Mouse (Mus musculus): ENCODE data around the gene Zfhx3.

Zfhx3 gene

DNA sequence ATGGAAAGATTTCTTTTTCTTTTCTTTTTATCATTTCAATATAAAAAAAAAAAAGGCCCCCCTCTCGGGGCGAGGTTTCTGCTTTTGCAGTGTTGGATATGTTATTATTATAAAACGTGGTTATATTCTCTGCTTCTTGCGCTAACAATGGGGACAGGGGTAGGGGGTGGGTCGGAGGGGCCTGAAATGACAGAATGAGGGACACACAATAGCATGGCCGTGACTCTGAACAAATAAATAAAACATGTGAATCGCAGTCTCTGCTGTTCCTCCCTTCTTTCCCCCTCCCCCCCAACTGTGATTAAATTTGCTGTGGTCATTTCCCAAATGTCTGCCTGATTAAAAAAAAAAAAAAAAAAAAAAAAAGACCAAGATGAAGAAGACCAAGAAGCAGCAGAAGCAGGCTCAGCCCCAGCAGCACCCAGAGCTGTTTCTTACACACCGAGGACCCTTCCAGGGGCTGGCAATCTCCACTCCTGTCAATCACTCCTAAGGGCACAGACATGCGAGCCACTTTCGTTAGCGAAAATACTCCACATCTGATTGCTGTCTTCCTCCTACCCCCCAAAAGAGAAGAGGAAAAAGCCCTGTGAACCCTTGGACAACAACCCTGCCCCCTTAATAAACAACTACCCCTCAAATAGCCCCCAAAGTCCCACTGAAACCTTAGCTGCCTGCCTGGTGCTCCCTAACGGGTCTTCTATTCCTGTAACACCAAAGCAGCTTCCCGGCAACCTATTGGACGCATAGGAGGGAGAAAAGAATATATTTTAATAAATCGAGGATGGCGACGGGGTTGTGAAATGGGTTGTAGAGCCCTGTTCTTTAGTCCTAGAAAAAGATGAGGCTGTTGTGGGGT is 302.4 kb downstream of the Zfhx3 start:
- DNase-seq = no peak

DNA sequence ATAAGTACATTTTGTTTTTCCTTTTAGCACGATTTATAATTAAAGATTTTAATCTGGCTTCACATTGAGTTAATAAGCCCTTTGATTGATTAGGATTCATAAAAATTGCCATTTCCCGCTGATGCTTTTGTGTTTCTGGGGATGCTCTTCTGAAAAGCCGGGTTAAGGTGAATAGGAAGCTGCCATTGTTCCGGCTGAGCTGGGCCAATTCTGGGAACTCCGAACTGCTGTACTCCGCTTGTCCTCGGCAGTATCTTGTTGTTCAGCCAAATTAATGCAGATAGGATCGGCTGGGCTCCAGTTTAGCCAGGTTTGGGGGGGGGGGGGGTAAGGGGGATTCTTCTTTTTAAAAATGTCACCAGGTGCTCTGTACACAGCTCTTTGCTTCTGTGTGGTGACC is 303.1 kb downstream of the Zfhx3 start:
- DNase-seq = no peak

DNA sequence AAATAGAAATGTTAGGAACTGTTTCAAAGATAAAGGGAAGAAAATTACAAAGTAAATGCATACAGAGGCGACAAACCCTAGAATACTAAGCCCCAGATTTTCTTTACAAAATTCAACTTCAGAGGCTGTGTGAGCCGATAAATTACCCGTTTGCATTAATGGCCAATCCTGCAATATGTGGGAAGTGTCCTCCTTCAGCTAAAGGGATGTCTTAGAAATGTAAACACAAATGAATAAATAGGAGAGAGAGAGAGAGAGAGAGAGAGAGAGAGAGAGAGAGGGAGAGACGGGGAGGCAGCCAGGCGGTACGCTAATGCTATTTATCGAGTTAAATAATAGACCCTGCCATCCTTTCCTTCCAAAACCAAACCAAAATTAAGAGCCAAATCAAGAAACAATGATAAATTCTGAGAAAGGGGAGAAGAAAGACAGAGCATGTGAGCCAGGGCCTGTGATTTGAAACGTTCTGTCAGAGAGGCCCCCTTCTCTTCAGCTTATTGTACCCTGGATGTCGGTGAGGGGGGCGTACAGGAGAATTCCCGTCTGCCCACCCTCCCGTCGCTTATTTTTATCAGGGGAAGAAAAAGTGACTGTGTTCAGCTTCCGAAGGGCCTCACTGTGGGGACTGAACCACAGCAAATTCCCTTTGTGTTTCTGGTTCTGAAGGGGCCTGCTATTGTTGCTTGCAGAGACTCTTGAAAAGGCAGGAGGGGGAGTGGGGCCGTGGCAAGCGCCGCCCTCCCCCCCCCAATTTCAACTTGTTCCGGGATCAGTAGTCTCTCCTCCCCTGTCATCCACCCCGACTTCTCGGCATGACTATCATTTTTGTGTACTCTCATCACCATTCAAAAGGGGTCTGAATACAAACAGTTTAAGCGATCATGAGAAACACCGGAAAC is 303.8 kb downstream of the Zfhx3 start:
- DNase-seq = no peak

DNA sequence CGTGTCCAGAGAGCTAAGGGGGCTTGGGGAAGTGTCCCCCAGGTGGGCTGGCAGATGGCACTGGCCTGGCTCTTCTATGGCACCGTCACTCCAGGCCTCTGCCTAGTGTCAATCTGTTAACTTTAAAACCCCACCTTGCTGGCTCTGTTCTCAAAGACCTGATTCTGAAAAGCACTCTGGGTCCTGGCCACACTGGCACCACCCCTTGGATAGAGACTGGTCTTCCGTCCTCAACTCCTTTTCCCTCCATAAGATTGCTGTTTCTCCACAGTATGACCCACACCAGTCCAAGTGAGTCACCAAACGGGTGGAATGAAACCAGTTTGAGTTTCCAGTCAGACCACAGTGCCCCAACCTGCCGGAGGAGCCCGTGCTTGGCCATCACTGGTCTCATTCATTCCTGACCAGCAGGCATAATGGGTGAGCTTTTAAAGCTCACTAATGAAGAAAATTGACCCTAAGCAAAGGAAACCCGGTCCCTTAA is 304.5 kb downstream of the Zfhx3 start:
- no peak for DNase-seq

DNA sequence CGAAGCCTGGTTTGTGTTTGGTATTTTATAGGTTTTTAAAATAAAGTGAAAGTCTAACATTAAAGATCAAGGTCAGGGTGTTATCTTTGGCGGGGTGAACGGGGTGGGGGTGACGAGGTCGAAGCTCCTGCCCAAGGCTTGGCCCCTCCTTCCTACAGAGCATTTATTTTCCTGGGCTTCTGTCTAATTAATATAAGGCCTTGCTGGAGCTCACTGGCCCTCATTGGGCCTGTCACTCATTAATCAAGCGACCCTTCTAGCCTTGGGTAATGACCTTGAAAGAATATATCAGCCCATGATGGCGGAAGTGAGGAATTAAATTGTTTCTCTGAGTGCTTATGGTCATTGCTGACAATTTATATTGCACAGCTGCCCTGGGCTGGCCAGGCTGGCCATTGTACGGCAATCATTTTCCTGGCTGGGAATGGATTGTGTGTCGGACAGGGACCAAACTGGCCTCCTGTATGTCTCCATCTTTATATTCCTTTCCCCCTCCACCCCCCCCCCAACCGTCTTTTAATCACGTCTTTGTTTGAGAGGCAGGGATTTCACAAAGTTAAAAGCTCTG is 322.2 kb downstream of the Zfhx3 start:
- no peak for DNase-seq

DNA sequence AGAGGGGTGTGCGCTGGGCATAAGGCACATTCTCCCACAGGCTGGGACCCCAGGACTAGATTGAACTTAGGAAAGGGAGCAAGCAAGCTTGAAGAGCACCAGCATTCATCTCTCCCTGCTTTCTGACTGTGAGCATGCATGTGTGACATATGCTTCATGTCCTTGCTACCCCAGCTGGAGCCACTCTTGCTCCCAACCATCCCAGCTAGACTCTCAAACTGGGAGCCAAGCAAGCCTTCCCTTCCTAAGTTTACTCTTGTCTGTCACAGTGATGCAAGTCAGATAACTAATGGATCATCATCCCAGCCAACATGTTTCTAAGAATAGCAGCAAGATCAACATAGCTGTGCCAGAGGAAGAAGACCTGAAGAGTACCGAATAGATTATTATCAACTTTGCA is 335.5 kb downstream of the Zfhx3 start:
- DNase-seq = no peak

DNA sequence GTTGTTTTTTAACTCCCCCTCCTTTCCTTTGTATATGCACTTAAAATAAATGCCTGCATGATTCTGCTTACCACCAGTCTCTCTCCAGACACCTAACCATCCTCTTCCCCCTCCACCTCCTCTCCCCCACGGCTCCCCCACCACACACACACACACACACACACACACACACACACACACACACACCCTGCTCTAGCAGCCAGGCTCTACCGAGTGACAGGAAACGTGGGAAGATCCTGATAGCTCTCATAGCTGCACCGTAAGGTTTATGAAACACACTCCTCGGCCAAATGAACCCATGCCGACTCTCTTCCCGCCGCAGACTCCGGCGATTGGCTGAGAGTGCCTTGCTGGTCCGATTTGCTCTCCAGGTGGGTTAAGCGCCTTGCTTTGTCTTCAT is 339.5 kb downstream of the Zfhx3 start:
- DNase-seq = no peak

DNA sequence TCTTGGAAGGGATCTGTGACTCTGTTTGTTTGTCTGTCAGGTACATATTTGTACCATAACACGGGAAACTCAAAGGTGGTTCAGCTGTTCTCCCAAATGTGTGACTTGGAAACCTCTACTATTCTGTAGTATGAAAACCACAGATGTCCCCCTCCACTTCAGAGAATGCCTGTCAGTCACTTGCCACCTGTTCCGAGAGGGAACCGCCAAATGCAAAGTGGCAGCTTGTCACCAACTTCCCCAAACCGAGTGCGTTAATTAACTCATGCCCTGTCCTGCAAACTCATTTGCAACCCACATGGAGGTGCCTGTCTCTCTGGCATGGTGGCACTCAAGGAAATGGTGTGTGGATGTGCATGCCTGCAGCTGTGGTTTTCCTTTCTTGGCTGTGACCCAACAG is 343.7 kb downstream of the Zfhx3 start:
- DNase-seq = no peak

DNA sequence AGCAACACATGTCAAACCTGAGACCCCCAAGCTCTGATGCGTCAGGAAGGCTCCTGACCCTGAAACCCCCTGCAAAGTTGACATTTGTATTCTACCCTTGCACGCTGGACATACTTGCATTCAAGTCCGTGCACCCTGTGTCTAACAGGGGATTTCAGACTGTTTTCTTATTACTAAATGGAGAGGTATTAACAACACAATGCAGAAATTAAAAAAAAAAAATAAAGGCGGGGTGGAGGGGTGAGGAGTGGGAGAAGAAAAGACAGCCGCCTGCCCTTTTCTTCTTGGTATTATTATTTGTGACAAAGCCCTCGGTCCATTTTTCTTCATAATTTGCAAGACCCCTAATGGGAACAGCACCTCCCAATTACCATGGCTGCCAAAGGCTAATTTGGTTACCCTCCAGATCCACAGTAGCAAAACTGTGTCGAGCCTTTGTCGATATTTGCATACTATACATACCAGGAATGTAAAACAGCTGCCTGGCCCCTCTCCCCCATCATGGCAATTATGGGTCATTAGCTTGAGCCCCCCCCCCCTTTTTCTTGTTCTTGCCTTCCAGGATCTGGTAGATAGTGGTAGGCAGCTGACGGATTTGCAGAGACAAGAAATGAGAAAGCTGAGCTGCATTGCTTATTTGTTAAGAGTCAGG is 358.6 kb downstream of the Zfhx3 start:
- no peak for DNase-seq

DNA sequence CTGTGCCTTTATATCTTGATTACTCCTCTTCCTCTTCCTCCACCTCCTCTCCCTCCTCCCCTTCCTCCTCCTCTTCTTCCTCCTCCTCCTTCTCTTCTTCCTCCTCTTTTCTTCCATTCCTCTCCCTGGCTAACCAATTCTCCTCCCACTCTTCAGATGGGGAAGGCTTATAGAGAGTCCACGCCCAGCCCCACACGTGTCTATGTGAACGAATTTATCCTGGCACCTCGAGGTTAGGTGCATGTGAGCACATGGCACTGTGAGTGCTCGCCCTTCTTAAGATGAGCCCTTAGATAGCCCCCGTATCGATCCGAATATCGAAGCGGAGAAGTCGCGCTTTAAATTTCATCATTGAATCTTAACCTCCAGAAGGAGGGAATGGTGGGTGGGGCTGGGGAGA is 359.2 kb downstream of the Zfhx3 start:
- DNase-seq = no peak

DNA sequence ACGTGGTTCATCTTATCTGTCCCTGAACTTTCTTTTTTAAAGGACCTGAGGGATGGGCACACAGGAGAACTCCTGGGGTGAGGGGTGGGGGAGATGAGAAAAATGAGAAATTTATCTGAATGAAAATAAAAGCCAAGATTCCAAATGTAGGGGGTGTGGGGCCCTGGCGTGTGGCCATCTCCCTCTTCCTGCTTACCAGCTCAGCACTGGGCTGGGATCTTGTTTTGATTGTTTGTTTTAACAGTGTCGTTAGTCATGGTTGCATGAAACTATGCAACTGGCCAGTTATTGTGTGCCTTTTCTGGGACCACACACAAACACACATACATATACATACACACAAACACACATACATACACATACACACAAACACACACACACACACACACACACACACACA is 362.9 kb downstream of the Zfhx3 start:
- DNase-seq = no peak

DNA sequence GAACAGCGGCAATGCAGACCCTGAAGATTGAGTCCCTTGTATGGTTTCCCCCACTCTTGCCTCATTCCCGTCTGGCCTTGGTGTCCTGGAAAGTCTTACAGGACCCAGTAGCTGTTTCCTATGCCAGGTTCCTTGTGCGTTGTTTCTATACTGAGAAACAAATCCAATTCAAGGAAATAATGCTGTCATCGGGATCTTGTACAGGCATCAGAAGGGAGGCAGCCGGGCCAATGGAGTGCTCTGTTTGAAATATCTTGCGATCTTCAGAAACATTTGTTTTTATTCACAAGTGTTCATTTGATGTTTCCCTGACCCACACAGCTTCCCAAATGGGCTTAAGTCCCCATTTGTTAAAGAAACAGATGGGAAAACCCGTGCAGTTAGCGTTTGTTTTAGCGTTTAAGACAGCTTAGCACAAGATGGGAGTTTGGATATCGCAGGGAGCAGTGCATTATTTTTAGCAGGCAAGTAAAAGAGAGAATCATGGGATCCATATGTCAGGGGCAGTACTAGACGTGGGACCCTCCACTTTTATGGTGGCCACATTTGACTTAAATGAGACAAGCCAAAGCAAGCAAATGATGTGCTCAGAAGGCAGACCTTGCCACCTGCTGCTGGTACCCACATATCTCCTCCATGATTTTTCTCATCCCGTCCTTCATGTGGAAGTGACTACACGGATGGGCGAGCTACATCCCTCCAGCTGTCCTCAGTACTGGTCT is 367.2 kb downstream of the Zfhx3 start:
- DNase-seq = no peak

DNA sequence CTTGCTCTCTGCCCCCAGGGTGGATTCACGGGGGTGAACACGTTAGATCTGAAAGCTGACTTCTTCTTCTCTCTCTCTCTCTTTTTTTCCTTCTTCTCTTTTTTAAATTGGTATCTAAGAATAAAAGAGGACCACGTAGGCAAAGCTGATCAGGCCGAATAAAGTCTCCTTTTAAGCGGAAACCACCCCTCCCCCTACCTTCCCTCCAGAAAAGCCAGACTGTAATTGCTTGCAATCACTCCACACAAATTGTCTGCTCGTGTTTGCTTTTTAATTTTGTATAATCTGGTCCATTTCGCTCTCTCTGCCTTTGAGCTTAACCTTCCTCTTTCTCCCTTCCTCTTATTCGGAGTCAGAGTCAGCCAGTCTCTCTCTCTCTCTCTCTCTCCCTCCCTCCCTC is 372.6 kb downstream of the Zfhx3 start:
- no peak for DNase-seq

DNA sequence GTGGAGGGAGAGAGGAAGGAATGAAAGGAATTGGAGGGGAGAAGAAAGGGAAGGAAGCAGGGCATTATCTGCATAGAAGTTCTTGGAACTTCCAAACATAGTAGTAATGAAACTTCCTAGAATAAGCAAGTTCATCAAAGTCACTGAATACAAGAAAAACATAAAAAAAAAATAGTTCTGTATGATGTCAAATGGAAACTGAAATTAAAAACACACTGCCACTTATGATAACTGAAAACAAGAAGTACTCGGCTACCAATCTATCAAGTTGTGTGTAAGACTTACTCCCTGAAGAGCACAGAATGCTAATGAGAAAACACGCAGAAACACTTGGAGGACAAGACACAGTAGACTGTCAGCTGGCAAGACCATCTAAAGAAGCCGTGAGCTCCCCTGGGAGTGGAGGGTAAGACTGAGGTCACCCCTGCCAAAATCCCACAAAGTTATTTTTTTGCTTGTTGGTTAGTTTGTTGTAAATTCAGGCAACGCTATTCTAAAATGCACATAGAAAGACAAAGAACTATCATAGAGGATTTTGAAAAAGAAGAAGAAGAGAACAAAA is 375.2 kb downstream of the Zfhx3 start:
- no peak for DNase-seq

DNA sequence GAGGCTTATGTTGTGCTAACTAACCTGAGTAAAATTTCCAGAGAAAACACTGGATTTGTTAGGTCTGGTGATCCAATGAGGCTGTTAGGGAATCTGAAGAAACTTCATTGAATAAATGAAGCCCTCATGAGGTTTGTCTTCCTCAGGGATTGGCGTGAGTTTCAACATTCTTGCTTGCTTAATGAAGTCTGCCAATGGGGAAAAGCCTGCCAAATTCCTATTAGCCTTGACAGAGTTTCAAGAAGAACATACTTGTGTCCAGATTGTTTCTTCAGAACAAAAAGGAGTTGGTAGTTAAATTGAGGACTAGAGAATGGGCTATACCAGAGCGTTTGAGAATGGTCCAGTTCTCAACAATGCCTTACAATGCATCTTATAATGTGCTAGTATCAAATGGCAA is 385.3 kb downstream of the Zfhx3 start:
- no peak for DNase-seq

DNA sequence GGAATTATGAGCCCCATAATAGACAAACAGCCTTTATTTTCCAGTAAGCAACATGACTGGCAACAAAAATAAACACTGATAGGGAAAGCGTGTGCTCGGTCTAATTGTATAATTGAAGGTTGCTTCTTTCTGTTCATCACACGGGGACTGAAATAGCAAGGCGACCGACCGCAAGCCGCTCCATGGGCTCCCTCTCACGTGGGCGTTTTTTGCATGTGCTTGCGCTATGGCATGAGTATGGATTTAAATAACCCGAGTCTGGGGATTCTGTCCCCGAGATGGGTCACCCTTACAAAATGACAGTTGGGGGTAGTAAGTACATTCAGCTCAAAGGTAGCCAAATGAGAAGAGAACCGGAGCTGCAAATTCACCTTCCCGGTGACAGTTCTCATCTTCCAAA is 405.9 kb downstream of the Zfhx3 start:
- no peak for DNase-seq

DNA sequence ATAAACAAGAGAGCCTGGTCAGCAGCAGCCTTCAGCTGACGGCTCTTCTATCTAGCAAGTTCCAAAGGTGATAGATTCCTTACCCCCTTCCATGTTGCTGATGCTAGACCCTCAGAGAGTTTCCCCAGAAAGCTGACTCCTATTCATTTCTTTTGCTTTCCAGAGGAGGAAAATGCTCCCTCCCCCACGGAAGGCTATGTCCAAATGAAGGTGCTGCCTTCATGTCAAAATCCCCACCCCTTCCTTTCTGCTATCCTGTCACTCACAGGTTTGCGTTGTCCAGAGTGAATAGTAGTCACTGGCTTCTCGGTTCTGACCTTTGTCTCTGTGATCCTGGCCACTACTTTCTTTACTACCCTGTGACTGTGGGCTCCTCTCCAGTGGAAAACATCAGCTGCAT is 406.3 kb downstream of the Zfhx3 start:
- no peak for DNase-seq

DNA sequence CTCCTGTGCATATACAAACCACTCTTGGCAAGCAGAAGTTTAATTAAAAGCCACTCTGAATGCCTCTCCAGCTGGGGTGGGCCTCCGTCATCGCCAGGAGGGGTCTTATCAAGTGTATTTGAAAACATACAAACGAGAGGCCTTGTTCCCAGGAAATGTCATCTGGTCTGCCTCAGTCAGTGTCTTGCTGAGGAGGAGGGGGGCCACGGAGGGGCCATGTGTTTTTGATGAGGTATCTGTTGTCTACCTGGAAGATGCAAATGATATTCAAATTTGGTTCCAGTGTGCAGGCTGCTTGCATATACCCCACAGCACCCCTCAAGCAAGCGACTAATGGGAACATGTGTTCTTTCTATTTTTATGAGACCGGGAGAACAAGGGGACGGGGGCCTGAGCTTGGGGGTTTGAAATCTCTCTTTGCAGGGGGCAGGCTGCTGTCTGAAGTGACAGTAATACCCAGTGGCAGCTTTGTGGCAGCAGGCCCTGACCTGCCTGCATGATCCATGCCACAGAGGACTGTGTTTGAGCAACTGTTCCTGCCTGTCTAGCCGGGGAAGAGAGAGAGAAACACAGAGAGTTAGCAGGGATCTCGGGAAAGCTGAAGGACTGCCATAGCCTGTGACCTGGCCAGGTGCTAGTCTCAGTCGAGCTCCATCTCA is 412.8 kb downstream of the Zfhx3 start:
- DNase-seq = no peak

DNA sequence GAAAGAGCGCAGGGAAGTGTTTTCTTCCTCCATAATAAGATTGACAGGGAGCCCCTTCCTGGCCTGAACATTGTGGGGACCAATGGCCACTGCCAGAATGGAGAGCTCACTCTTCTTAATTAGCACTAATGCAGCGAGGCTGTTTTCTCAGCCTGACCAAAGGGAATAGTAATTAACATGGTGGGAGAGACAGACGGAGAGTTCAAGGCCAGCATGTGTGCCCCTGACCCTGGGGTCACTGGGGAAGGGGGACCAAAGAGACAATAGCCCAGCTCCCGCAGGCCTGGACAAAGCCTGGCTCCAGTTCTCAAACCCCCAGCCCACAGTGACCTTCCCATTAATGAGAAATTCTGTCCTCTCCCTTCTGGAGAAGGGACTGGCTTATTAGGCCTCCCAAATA is 419.0 kb downstream of the Zfhx3 start:
- DNase-seq = no peak

DNA sequence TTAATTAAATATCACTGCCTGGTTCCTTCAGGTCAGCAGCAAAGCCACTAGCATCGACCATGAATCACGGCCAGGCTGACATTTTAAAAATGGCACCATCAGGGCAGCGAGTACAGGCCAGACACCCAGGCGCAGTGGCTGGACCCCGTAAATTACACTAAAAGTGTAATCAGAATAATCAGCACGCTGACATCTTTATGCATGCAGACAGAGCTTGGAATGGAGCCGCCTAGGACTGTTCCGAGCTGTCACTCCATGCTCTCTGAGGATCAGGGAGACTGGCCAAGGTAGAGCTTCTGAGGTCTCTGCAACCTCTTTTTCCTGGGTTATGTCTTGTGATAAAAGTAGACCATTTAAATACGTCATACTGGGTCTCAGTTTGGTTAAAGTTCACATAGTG is 420.0 kb downstream of the Zfhx3 start:
- no peak for DNase-seq

DNA sequence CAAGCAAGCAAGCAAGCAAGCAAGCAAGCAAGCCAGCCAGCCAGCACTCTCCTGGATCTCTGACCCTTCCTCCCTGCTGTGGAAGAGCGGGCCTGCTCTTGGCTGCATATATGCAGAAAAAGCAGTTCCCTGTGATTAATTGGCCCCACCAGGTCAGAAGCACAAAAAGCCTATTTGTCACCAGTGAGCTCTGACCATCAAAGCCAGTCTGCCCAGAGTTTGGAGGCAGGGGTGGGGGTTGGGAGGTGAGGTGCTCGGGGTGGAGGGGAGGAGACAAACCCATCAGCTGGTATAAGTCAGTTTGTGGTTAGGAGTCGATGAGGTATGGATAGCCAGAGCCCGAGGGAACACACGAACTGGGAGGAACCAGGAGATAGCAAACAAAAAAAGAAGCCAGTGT is 421.0 kb downstream of the Zfhx3 start:
- DNase-seq = no peak

DNA sequence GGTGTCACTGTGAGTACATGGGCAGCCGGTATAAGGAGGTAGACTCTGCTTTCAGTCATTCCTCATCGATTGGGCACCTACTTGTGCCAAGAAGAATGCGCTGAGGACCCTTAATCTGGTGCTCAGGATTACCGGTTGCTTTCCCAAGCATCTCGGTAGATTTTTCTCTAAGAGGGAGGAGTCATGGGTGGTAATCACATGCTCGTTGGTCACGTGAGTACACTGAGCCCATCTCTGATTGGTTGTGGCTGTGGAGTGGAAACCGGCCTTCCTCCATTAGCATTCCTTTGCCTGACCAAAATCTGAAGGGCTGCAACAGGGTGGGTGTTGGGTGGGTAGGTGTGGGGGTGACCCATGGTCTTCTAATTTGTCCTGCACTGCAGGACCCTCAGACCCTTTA is 421.4 kb downstream of the Zfhx3 start:
- DNase-seq = no peak
